Mouse (Mus musculus): ENCODE measurements around the gene Gm11213. TPM values are rescaled to one million over a fixed set of nuclear protein-coding genes. Genes with fewer than 3 reads are reported as not detected.

The Gm11213 gene
- polyA plus RNA-seq, 1 experiment, result not detected

- no peak overlapping the region for H3K4me3 ChIP-seq (ENCODE audit: insufficient read depth, low read depth, low read length)
- H3K27ac ChIP-seq (replicated peaks; ENCODE audit: low read depth, low read length), result no peak overlapping the region
- peaks cover 3% of the 10 kb centered on the region; the same call in 1 of the 2 replicates for H3K4me1 ChIP-seq (ENCODE audit: control insufficient read depth, insufficient read depth, insufficient read length, low read length)
Measured at GRCm38 (mm10) chr4:63595259-63595658, 9.8 kb downstream of the Gm11213 start.

- Histone ChIP-seq H3K27ac (replicated peaks; ENCODE audit: low read depth, low read length) (no peak overlapping the region), H3K4me1 (ENCODE audit: control insufficient read depth, insufficient read depth, insufficient read length, low read length) (peaks cover 3% of the 10 kb centered on the region; the same call in 1 of the 2 replicates), H3K4me3 (ENCODE audit: insufficient read depth, low read depth, low read length) (no peak overlapping the region)
Measured at GRCm38 (mm10) chr4:63594459-63595110, 10.5 kb downstream of the Gm11213 start.

GRCm38 (mm10) chr4:63590538-63590937, 14.5 kb downstream of the Gm11213 start:
- peaks cover 3% of the 10 kb centered on the region; the same call in 1 of the 2 replicates for H3K4me1 ChIP-seq (ENCODE audit: control insufficient read depth, insufficient read depth, insufficient read length, low read length)
- no peak overlapping the region for H3K4me3 ChIP-seq (ENCODE audit: insufficient read depth, low read depth, low read length)
- H3K27ac ChIP-seq (replicated peaks; ENCODE audit: low read depth, low read length), result no peak overlapping the region

GRCm38 (mm10) chr4:63589987-63590386, 15.1 kb downstream of the Gm11213 start:
- Histone ChIP-seq H3K4me1 (ENCODE audit: control insufficient read depth, insufficient read depth, insufficient read length, low read length) (peaks cover 3% of the 10 kb centered on the region; the same call in 1 of the 2 replicates), H3K4me3 (ENCODE audit: insufficient read depth, low read depth, low read length) (no peak overlapping the region), H3K27ac (replicated peaks; ENCODE audit: low read depth, low read length) (no peak overlapping the region)

GRCm38 (mm10) chr4:63586240-63586639, 18.8 kb downstream of the Gm11213 start:
- Histone ChIP-seq H3K4me1 (ENCODE audit: control insufficient read depth, insufficient read depth, insufficient read length, low read length) (no peaks in the 10 kb centered on the region), H3K4me3 (ENCODE audit: insufficient read depth, low read depth, low read length) (no peak overlapping the region), H3K27ac (replicated peaks; ENCODE audit: low read depth, low read length) (no peak overlapping the region)

GRCm38 (mm10) chr4:63585216-63585615, 19.8 kb downstream of the Gm11213 start:
- Histone ChIP-seq H3K4me1 (ENCODE audit: control insufficient read depth, insufficient read depth, insufficient read length, low read length) (no peaks in the 10 kb centered on the region), H3K4me3 (ENCODE audit: insufficient read depth, low read depth, low read length) (no peak overlapping the region), H3K27ac (replicated peaks; ENCODE audit: low read depth, low read length) (no peak overlapping the region)

- Histone ChIP-seq H3K4me1 (ENCODE audit: control insufficient read depth, insufficient read depth, insufficient read length, low read length) (peaks cover 2% of the 10 kb centered on the region; the same call in 1 of the 2 replicates), H3K27ac (replicated peaks; ENCODE audit: low read depth, low read length) (no peak overlapping the region), H3K4me3 (ENCODE audit: insufficient read depth, low read depth, low read length) (no peak overlapping the region)
Measured at GRCm38 (mm10) chr4:63582580-63582979, 22.5 kb downstream of the Gm11213 start.

GRCm38 (mm10) chr4:63580078-63580477, 25.0 kb downstream of the Gm11213 start:
- no peak overlapping the region for H3K4me3 ChIP-seq (ENCODE audit: insufficient read depth, low read depth, low read length)
- peaks cover 2% of the 10 kb centered on the region; the same call in 1 of the 2 replicates for H3K4me1 ChIP-seq (ENCODE audit: control insufficient read depth, insufficient read depth, insufficient read length, low read length)
- H3K27ac ChIP-seq (replicated peaks; ENCODE audit: low read depth, low read length), result no peak overlapping the region

GRCm38 (mm10) chr4:63579649-63580048, 25.4 kb downstream of the Gm11213 start:
- Histone ChIP-seq H3K4me1 (ENCODE audit: control insufficient read depth, insufficient read depth, insufficient read length, low read length) (peaks cover 2% of the 10 kb centered on the region; the same call in 1 of the 2 replicates), H3K4me3 (ENCODE audit: insufficient read depth, low read depth, low read length) (no peak overlapping the region), H3K27ac (replicated peaks; ENCODE audit: low read depth, low read length) (no peak overlapping the region)

GRCm38 (mm10) chr4:63572621-63573020, 32.4 kb downstream of the Gm11213 start:
- Histone ChIP-seq H3K4me1 (ENCODE audit: control insufficient read depth, insufficient read depth, insufficient read length, low read length) (peaks cover 10% of the 10 kb centered on the region), H3K4me3 (ENCODE audit: insufficient read depth, low read depth, low read length) (no peak overlapping the region), H3K27ac (replicated peaks; ENCODE audit: low read depth, low read length) (no peak overlapping the region; the same call in 1 of the 2 replicates)

GRCm38 (mm10) chr4:63570208-63570781, 34.8 kb downstream of the Gm11213 start:
- Histone ChIP-seq H3K27ac (replicated peaks; ENCODE audit: low read depth, low read length) (peak overlapping the region; percentile 51), H3K4me1 (ENCODE audit: control insufficient read depth, insufficient read depth, insufficient read length, low read length) (peaks cover 10% of the 10 kb centered on the region), H3K4me3 (ENCODE audit: insufficient read depth, low read depth, low read length) (no peak overlapping the region)

- no peak overlapping the region for H3K27ac ChIP-seq (replicated peaks; ENCODE audit: low read depth, low read length)
Measured at GRCm38 (mm10) chr4:63569322-63569721, 35.7 kb downstream of the Gm11213 start.

GRCm38 (mm10) chr4:63567712-63568390, 37.2 kb downstream of the Gm11213 start:
- no peak overlapping the region for H3K27ac ChIP-seq (replicated peaks; ENCODE audit: low read depth, low read length)

More at GRCm38 (mm10) chr4:63569322-63569721, 35.7 kb downstream of the Gm11213 start:
- H3K4me3 ChIP-seq (ENCODE audit: insufficient read depth, low read depth, low read length), result no peak overlapping the region
- peaks cover 10% of the 10 kb centered on the region for H3K4me1 ChIP-seq (ENCODE audit: control insufficient read depth, insufficient read depth, insufficient read length, low read length)

GRCm38 (mm10) chr4:63562742-63563141, 42.3 kb downstream of the Gm11213 start:
- Histone ChIP-seq H3K27ac (replicated peaks; ENCODE audit: low read depth, low read length) (no peak overlapping the region), H3K4me3 (ENCODE audit: insufficient read depth, low read depth, low read length) (no peak overlapping the region), H3K4me1 (ENCODE audit: control insufficient read depth, insufficient read depth, insufficient read length, low read length) (peaks cover 13% of the 10 kb centered on the region)

More at GRCm38 (mm10) chr4:63567712-63568390, 37.2 kb downstream of the Gm11213 start:
- H3K4me1 ChIP-seq (ENCODE audit: control insufficient read depth, insufficient read depth, insufficient read length, low read length), result peaks cover 9% of the 10 kb centered on the region
- H3K4me3 ChIP-seq (ENCODE audit: insufficient read depth, low read depth, low read length), result no peak overlapping the region

- Histone ChIP-seq H3K4me3 (ENCODE audit: insufficient read depth, low read depth, low read length) (no peak overlapping the region), H3K27ac (replicated peaks; ENCODE audit: low read depth, low read length) (peak overlapping the region; percentile 42), H3K4me1 (ENCODE audit: control insufficient read depth, insufficient read depth, insufficient read length, low read length) (peaks cover 15% of the 10 kb centered on the region)
Measured at GRCm38 (mm10) chr4:63561861-63562675, 43.0 kb downstream of the Gm11213 start.

Measured in brown adipose tissue, adult 24 weeks (tissue).